Mouse (Mus musculus) thymus, postnatal 25 days (tissue): ENCODE results near the gene Miga2.
"Not testable (repeated sequence)": the region's sequence is repeated elsewhere in the genome, so short reads cannot be mapped to it uniquely, and the experiment has no call there.

Experiments used
- DNase-seq: peaks from one replicate; pipeline ENCODE4 v3.0.0; 2022

The Miga2 gene

DNA sequence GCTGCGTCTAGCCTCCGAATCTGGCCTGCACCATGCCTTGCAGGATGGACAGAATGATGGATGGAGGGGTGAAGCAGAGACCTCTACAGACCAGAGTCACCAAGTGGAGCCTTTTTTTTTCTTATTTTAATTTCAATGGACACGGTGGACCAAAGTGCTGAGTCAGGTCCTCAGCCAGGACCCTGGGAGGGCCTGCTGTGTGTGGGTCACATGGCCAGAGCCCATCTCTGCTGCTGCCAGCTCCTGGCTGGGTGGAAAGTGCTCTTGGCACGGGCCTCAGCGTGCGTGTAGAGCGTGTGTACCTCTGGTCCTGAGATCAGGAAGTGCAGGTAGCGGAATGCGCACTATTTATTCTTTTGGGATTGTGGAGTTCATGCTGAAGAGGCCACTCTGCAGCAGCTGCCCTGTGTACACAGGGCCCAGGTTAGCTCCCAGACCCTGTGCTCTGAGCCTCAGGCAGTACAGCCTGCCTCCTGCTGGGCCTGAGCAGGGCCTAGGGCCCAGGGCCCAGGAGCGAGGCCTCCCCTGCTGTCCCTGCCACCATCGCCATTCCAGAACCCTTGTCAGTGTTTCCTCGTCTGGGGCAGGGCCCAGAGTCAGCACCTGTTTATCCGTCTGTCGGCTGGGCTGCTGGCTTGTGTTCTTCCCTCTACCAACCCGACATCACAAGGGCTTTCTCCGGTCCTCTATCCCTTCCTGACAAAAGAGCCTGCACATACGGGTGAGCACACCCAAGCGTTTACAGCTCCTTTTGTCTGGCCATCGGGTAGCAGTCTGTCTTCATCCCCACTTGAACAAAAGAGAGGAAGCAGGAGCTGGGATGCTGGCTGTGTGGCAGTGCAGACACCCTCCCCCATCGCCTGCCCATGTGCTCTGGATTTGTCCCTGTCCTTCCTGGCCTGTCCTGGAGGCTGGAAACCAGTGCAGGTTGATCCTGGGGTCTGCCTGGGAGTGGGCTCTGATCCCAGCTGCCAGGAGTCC is 35.4 kb downstream of the Miga2 start:
- DNase-seq, result no peak

- no peak for DNase-seq
These were observed 37.5 kb downstream of the Miga2 start for GRCm38 (mm10) chr2:30401581-30401980.

GRCm38 (mm10) chr2:30402351-30402826 is 38.4 kb downstream of the Miga2 start:
- no peak for DNase-seq

DNA sequence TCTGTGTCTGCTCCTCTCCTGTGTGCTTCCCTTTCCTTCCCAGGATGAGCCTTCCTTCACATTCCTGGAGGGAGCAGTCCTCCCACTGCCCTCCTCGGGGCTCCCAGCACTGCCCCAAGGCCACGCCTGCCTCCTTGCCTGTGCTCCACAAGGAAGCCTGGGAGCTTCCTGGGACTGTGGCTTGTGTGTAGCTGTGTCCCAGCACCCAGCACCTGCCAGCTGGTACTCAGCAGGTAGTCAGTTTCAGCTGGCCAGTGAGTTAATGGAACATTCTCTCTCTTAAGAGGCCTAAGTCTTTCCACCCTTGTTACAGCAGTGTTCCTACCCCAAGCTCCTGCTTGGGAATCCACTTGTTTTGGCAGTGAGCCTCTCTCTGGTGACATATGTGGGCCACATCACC is 38.8 kb downstream of the Miga2 start:
- no peak for DNase-seq

GRCm38 (mm10) chr2:30403870-30404269 is 39.8 kb downstream of the Miga2 start:
- DNase-seq, result no peak

GRCm38 (mm10) chr2:30407221-30407620 is 43.2 kb downstream of the Miga2 start:
- no peak for DNase-seq

- no peak for DNase-seq
These were observed 43.7 kb downstream of the Miga2 start for GRCm38 (mm10) chr2:30407778-30408177.

GRCm38 (mm10) chr2:30408452-30409100 is 44.5 kb downstream of the Miga2 start:
- no peak for DNase-seq

DNA sequence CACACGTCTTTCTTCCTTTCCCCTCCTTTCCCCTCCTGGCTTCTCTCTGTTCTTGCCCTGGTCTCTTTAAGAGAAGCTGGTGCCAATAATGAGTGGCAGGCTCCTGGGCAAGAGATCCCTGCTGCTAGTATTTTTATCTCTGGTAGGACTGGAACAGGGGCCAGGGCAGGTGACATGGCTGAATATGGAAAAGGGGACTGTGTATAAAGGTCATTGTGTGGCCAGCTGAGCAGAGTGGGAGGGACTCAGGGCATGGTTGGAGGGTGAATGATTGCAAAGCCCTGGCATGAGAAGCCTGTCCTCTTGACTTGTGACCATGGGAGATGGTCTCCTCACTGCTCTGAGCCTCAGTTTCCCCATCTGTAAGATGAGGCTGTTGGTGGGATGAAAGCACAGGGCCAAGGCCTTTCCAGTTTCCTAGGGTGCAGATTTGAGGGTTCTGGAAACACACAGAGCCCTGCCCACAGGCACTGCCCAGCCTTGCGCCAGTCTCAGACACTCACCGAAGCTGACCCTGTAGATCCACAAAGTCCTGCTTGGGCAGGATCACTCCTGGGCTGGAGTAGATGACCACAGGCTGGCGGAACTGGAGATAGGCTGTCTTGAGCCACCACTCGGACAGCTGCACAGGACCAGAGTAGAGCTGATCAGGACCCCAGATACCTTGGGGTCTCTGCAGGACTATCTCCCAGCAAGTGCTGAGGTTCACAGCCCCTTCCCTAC is 45.6 kb downstream of the Miga2 start:
- DNase-seq, result no peak

GRCm38 (mm10) chr2:30413038-30413973 is 49.3 kb downstream of the Miga2 start:
- peak; percentile 18 for DNase-seq

GRCm38 (mm10) chr2:30414101-30414500 is 50.1 kb downstream of the Miga2 start:
- DNase-seq, result no peak

DNA sequence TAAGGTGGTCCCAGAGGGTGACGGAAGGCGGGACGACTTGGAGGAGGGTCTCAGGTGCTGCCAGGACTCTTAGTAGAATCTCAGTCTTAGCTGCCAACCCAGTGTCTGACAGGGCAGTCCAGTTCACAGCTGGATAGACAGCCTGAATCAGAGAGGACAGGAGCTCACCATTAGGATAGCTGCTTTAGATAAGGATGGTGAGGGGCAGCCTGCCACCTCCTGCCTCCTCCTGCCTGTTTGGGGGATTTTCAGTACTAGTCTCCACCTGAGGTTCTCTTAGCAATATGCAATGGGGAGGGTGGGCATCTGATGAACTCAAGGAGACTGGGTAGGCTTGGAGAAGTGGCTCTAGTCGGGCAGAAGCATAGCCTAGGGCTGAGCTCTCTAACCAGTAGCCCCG is 50.6 kb downstream of the Miga2 start:
- no peak for DNase-seq

DNA sequence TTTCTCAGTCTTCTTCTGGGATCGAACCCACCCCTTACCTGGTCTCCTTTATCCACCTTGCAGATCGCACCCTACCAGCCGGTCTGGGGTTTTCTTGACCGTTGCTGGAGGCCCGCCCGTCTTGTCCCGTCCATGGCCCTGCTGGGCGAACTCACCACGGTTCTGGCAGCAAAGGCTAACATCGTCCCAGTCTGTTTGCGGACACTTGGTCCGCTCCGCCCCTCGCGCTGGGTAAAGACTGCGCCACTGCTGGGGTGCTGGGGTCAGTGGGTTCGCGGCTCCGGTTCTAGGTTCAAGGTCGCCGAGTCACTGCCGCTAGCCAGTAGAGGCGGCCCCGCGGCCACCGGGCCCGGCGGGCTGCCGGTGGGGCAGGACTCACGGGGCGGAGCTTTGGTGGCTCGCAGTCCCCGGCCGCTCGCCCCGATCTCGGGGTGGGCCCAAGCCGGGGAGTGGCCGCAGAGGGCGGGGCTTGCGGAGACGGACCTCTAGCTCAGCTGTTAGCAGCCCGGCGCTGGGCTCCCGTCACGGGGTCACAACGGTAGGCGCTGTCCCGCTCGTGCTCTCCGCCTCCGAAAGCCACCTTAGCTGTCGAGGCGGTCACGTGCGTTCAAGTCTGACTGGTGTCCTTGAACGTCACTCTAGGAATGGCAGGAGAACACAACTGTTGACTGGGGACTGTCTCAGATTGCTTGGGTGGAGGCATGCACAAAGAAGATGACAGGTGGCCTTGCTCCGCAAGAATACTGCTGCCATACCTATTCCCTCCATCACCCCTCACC is 51.3 kb downstream of the Miga2 start, which contains the start of gene Crat:
Gene Crat, minus strand, starts transcription at position 657 of the 779 bp plus-strand sequence.
- no peak for DNase-seq

GRCm38 (mm10) chr2:30415936-30416648 is 52.1 kb downstream of the Miga2 start, which contains the start of gene Ptpa:
TSS of gene Ptpa (plus strand) at chr2:30416039.
- DNase-seq, result peak; percentile 95

GRCm38 (mm10) chr2:30416649-30416965 is 52.6 kb downstream of the Miga2 start:
- no peak for DNase-seq

DNA sequence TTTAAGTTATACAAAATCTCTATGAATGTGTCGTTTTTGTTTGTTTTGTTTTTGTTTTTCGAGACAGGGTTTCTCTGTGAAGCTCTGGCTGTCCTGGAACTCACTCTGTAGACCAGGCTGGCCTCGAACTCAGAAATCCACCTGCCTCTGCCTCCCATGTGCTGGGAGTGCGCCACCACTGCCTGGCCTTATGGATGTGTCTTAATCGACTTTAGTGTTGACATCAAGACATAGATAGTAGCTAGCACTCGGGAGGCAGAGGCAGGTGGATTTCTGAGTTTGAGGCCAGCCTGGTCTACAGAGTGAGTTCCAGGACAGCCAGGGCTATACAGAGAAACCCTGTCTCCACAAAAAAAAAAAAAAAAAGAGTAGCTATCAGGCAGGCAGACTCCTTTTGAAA is 53.1 kb downstream of the Miga2 start:
- not testable (repeated sequence) for DNase-seq

- no peak for DNase-seq
These were observed 53.6 kb downstream of the Miga2 start for GRCm38 (mm10) chr2:30417595-30418165.

- DNase-seq, result no peak
These were observed 54.2 kb downstream of the Miga2 start for GRCm38 (mm10) chr2:30418259-30418658.

DNA sequence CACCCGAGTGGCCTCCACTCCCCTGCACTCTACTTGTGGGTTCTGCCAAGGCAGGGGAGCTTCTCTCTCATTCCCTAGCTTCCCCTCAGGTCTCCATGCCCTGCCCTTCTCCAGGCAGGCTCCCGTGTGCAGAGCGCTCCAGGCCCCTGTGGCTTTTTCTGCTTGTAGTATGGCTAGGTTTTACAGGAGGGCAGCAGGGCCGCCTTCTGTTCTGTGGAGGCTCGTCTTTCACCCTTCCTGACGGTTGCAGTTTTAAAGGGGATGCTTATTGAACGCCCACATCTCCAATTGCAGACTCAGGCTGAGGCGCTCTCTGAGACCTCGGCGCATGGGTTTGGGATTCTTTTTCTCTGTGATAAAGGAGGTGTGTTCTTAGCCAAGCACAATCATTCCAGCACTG is 55.1 kb downstream of the Miga2 start:
- no peak for DNase-seq

DNA sequence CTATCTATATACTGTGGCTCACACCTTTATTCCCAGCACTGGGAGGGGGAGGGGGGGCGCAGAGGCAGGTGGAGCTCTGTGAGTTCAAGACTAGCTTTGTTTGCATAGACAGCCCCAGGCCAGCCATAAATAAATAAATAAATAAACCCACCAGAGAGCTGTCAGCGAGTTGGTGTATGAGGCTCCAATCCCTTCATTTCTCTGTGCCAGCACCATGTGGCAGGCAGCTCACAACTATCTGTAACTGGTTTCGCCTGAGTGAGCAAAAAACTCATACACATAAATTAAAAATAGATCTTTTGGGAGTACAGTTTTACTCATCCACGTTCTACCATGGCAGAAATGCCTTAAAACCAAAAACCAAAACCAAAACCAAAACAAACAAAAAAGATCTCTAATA is 57.4 kb downstream of the Miga2 start:
- no peak for DNase-seq
